Mouse (Mus musculus) embryo, embryonic 11 days (tissue): ENCODE results near the gene Vmn2r35.
"Not testable (repeated sequence)": the region's sequence is repeated elsewhere in the genome, so short reads cannot be mapped to it uniquely, and the experiment has no call there.

Experiments
- DNase-seq: peaks from one replicate; pipeline ENCODE4 v3.0.0-alpha.2; 2015

The Vmn2r35 gene

DNA sequence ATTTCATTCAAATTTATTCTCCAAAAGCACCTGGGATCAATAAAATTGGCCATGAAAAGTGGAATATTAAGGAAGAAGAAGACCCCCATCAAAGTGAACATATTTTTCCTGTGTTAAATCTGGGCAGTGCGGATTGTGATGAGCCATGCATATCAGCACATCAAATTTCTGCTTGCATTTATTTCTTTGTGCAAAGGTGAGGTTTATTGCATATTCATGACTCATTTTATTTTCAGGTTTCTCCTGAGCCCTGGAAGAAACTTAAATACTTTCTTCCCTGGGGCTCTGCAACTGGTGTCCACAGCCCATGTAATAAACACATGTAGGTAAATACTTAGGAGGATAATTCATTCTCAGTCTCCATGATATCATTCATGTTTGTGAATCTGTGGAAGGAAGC is at the start of gene Vmn2r35:
Gene Vmn2r35 (minus strand): TSS at position 101 of the 400 bp plus-strand sequence.
- not testable (repeated sequence) for DNase-seq

DNA sequence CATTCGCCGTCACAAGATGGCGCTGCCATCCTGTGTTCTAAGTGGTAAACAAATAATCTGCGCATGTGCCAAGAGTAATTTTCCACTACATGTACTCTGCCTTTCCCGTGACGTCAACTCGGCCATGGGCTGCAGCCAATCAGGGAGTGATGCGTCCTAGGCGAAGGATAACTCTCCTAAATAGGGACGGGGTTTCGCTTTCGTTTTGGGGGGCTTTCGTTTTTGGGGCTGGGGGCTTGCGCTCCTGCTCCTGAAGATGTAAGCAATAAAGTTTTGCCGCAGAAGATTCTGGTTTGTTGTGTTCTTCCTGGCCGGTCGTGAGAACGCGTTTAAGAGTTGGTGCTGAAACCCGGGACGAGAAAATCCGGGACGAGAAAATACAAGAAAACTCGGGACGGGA is 25.5 kb downstream of the Vmn2r35 start:
- not testable (repeated sequence) for DNase-seq
